Mouse (Mus musculus): ENCODE results near the gene Fam111a. TPM values are rescaled to one million over a fixed set of nuclear protein-coding genes. Genes with fewer than 3 reads are reported as not detected.

The Fam111a gene
- polyA plus RNA-seq, 1 experiment from 2014 or later = 12.4 TPM

DNA sequence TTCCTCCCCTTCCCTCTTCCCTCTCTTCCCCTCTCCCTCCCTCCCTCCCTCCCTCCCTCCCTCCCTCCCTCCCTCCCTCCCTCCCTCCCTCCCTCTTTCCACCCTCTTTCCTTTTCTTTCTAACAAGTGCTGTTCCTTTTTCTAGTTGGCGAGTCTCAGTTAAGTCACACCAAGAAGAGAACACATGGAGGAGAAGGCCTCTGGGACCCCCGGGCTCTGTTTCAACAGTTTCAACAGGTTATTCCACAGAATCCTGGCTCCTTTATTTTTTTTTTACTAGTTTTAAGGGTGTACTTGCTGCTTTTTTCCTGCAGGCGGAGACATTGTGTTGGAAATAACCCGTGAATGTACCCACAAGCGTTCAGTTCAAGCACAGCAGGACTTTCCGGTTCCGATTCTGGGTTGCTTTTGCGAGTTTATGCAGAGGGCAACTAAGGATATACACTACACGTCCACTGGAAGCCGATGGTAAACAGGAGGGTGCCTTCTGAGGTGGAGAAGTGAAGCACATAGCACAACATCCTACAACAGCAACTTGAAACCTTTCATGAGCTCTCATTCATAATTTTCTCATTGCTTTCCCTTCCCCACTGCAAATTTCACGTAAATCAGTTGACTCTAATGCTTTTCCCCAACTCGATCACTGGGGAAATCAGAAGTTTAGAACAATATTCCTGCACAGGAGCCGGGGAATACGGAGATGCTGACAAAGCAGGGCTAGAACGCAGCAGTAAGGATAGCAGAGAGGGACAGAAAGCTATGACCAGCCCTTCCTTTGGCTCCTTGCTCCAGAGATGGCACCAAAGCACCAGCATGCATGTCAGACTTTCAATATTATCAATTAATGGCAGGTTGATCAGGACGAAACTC lies 27.6 kb upstream of the Fam111a start:
- no peak overlapping the region for H3K27ac ChIP-seq
- no peaks in the 10 kb centered on the region for H3K36me3 ChIP-seq (ENCODE audit: poor library complexity, severe bottlenecking)
- WGBS = 2% methylated on average over 16 of the region's 16 CpGs
- no peaks in the 10 kb centered on the region; the same call in 1 of the 2 replicates for H3K4me1 ChIP-seq
- H3K4me3 ChIP-seq = peak overlapping the region; percentile 43
- peak; percentile 85 for ATAC-seq
- no peaks in the 10 kb centered on the region for H3K27me3 ChIP-seq
- H3K9ac ChIP-seq = peak overlapping the region; percentile 66
- H3K4me2 ChIP-seq = peak overlapping the region; percentile 67
- no peaks in the 10 kb centered on the region for H3K9me3 ChIP-seq (replicated peaks)

DNA sequence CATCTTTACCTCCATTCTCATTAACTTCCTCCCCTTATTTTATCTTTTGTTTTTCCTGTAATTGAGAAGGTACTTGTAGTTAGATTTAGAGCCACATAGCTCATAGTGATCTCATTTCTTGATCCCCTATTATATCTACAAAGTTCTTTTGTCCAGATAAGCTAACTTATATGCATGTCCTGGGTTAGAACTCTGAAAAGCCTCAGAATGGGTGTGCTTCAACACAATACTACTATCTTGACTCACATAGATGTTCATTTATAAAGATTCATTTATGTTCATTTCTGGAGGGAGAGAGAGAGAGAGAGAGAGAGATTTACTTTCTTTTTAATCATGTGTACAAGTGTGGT lies 27.0 kb upstream of the Fam111a start:
- Histone ChIP-seq H3K27me3 (no peaks in the 10 kb centered on the region), H3K4me1 (no peaks in the 10 kb centered on the region; the same call in 1 of the 2 replicates), H3K9me3 (replicated peaks) (no peaks in the 10 kb centered on the region), H3K27ac (no peak overlapping the region), H3K9ac (0 out of 2 replicates have a peak overlapping the region, but pooled peaks have one; percentile 66), H3K4me3 (peak overlapping the region; percentile 43), H3K36me3 (ENCODE audit: poor library complexity, severe bottlenecking) (no peaks in the 10 kb centered on the region), H3K4me2 (peak overlapping the region; percentile 67)
- peak; percentile 17; the same call in 1 of the 2 replicates for ATAC-seq

DNA sequence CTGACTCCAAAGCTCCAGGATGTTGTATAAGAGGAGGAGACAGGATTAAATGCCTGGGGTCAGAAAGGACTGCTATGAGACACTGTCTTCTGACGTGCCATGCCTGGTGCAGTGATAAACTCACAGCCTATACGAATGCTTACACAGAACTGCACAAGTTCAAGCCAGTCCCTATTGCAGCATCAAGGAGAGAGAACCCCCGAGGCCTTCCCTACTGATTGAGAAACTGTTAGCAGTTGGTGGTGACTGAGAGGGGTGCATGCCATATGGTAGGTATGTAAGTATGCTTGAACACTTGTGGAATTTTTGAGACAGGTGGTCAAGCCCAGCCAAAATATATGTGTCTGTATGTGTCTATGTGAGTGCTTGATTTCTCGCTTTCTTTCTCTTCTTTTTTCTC lies 22.2 kb upstream of the Fam111a start:
- Histone ChIP-seq H3K9ac (no peak overlapping the region), H3K36me3 (ENCODE audit: poor library complexity, severe bottlenecking) (no peaks in the 10 kb centered on the region), H3K9me3 (replicated peaks) (no peaks in the 10 kb centered on the region), H3K4me3 (no peak overlapping the region), H3K4me1 (no peaks in the 10 kb centered on the region), H3K27ac (no peak overlapping the region), H3K4me2 (no peak overlapping the region), H3K27me3 (no peaks in the 10 kb centered on the region)
- ATAC-seq = no peak
- 59% methylated on average over 4 of the region's 4 CpGs for WGBS

DNA sequence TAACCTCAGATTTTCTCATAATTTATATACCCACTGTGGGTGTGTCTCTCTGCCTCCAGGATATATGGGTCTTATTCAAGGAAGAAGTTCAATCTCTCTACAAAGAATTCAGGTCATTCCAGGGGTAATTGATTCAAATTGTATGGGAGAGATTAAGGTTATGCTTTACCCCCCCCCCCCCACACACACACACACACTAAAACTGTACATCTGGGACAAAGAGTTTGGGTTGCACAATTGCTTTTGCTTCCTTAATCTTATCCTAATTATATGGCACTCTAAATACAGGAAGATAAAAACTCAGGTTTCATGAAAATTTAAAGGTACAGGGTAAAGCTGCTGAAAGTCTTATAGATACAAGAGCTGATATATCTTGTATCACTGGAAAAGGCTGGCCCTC lies 8.4 kb upstream of the Fam111a start:
- Histone ChIP-seq H3K4me3 (no peak overlapping the region), H3K4me2 (no peak overlapping the region), H3K9ac (no peak overlapping the region), H3K9me3 (replicated peaks) (no peaks in the 10 kb centered on the region), H3K27ac (no peak overlapping the region), H3K27me3 (no peaks in the 10 kb centered on the region), H3K4me1 (no peaks in the 10 kb centered on the region), H3K36me3 (ENCODE audit: poor library complexity, severe bottlenecking) (no peaks in the 10 kb centered on the region)
- ATAC-seq = no peak

DNA sequence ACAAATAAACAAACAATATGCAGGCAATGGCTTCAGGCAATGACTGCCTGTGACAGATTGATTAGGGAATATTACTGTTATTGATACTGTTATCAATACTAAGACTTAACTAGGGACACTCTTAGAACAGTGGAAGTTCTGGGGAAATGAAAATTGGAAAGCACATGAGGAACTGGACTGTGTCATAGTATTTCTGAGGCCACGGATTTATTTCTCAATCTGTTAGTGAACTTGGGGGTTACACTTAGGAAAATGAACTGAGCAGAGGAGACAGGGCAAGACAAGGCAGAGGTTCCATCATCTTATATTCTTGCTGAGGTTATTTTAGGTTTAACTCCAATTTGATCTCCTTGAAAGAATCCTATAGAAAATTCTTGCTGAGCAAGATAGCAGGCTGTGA lies 5.6 kb upstream of the Fam111a start:
- H3K9ac ChIP-seq = no peak overlapping the region
- no peaks in the 10 kb centered on the region for H3K9me3 ChIP-seq (replicated peaks)
- H3K27ac ChIP-seq = no peak overlapping the region
- H3K4me2 ChIP-seq = no peak overlapping the region
- WGBS = 80% methylated on average over 1 of the region's 1 CpGs
- H3K4me3 ChIP-seq = no peak overlapping the region
- no peaks in the 10 kb centered on the region for H3K36me3 ChIP-seq (ENCODE audit: poor library complexity, severe bottlenecking)
- no peaks in the 10 kb centered on the region for H3K27me3 ChIP-seq
- no peaks in the 10 kb centered on the region for H3K4me1 ChIP-seq
- no peak for ATAC-seq

DNA sequence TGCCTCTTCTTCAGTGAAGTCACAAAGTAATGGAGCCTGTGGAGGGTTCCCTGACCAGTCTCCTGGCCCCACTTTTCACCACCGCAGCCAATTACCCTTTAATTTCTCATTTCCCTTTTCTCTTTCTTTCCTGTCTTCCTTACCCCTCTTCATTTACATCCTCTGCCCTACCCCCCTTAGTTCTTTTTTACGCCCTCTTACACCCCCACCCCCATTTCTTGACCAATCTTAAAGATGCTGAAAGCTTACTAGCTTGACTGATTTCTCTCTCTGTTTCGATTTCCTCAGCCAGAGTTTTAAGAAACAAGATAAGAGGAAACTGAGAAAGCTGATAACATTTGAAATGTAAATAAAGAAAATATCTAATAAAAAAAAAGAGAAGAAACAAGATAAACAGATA lies 4.8 kb upstream of the Fam111a start:
- ATAC-seq = no peak
- H3K4me2 ChIP-seq = no peak overlapping the region
- no peaks in the 10 kb centered on the region for H3K9me3 ChIP-seq (replicated peaks)
- H3K4me1 ChIP-seq = no peaks in the 10 kb centered on the region
- H3K36me3 ChIP-seq (ENCODE audit: poor library complexity, severe bottlenecking) = no peaks in the 10 kb centered on the region
- H3K27me3 ChIP-seq = no peaks in the 10 kb centered on the region
- no peak overlapping the region for H3K4me3 ChIP-seq
- WGBS = 64% methylated on average over 3 of the region's 3 CpGs
- no peak overlapping the region for H3K9ac ChIP-seq
- H3K27ac ChIP-seq = no peak overlapping the region

DNA sequence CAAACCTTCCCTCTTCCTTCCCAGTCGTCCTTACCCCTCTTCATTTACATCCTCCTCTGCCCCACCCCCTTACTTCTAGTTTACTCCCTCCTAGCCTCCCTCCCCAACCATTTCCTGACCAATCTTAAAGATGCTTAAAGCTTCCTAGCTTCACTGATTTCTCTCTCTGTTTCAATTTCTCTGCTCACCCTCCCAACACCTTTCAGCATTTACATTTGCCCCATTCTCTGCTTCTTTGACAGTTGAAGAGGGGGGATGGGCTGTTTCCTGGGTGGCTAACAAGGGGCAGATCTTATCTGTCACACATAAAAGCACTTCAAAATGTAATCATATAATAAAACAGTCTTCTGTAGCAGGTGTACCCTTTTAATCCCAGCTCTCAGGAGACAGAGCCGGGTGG lies 3.9 kb upstream of the Fam111a start:
- H3K9me3 ChIP-seq (replicated peaks) = no peaks in the 10 kb centered on the region
- H3K9ac ChIP-seq = no peak overlapping the region
- no peaks in the 10 kb centered on the region for H3K36me3 ChIP-seq (ENCODE audit: poor library complexity, severe bottlenecking)
- no peaks in the 10 kb centered on the region for H3K4me1 ChIP-seq
- no peaks in the 10 kb centered on the region for H3K27me3 ChIP-seq
- H3K4me2 ChIP-seq = no peak overlapping the region
- no peak overlapping the region for H3K4me3 ChIP-seq
- no peak for ATAC-seq
- no peak overlapping the region for H3K27ac ChIP-seq
- 33% methylated on average over 2 of the region's 2 CpGs for WGBS

DNA sequence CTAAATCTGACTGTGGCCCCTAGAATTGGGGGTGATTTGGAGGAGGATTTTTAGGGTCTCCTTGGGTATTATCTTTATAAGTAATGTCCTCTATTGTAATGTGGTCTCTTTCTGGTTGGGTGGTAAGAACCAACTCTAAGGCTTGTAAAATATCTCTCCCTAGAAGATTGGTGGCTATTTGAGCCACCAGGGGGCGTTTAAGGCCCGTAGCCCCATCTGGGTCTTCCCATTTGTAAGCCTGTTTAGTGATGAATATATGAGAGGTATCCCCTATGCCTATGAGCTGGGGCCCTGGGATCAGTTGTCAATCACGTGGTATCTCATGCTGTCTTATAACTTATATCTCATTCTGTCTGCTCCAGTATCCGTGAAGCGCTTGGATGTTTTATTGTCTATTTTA lies 3.6 kb downstream of the Fam111a start:
- 73% methylated on average over 5 of the region's 5 CpGs for WGBS
- no peak overlapping the region for H3K4me2 ChIP-seq
- no peaks in the 10 kb centered on the region for H3K36me3 ChIP-seq (ENCODE audit: poor library complexity, severe bottlenecking)
- H3K9me3 ChIP-seq (replicated peaks) = no peaks in the 10 kb centered on the region
- H3K4me3 ChIP-seq = no peak overlapping the region
- no peak overlapping the region for H3K9ac ChIP-seq
- no peak for ATAC-seq
- H3K4me1 ChIP-seq = no peaks in the 10 kb centered on the region
- H3K27me3 ChIP-seq = no peaks in the 10 kb centered on the region
- no peak overlapping the region for H3K27ac ChIP-seq

DNA sequence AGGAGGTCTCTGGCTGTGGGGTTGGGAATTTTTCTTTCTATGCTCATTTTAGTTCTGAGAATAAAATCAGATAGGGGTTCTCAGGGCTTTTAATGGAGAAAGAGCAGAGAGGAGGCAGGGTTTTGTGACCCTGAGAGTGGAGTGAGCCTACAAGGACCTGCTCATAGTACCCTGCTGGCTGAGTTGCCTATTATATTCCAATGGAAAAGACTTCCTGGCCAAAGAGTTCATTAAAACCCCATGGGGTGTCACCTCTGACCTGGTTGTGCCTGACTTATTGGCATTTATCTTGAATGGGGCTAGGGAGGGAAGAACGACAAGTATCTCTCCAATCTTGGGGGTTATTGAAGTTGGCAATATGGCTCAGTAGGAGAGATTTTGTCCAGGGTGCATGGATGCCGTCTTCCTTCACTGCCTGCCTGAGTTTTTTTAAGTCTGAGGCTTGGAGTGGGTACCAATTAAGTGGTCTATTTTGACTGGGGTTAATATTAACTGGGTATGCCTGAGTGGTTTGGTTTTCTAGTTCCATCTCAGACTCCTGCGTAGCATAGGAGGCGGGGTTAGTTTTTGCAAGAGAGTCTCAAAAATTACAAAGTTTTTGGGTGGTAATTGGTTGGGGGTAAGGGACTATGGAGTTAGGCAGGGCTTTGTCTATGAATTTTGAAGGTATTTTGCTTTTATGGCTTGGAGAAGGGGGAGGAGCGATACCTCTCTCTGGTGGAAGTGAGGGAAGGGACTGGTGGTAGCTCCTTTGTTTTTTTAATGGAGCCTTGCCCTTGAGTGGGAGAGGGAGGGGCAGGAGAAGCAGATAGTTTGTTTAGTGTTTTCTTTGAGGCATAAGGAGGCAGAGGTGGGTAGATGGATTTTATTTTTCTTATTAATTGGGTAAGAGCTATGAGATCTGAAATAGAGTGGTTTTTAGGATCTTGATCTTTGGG lies 4.7 kb downstream of the Fam111a start:
- Histone ChIP-seq H3K27ac (no peak overlapping the region), H3K9ac (no peak overlapping the region), H3K4me2 (no peak overlapping the region), H3K27me3 (no peaks in the 10 kb centered on the region), H3K4me1 (no peaks in the 10 kb centered on the region), H3K36me3 (ENCODE audit: poor library complexity, severe bottlenecking) (no peaks in the 10 kb centered on the region), H3K9me3 (replicated peaks) (no peaks in the 10 kb centered on the region), H3K4me3 (no peak overlapping the region)
- no peak for ATAC-seq
- 67% methylated on average over 5 of the region's 5 CpGs for WGBS

DNA sequence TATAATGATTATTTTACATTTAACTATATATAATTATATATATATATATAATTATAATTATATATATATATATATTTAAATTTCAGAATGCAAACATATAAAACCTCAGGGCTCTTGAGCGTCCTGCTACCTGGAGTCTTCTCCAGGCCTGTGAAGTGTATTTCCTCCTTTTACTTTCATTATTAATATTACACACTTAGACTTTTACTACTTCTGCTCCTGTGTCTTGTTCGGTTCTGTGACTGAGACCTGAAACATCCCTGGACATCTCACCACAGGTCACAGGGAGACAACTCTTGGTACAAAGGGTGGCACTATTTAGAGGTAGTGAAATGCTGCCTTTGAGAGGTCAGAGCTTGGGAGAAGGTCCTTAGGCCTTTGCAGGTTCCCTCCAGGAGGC lies 10.8 kb downstream of the Fam111a start:
- H3K27ac ChIP-seq = no peak overlapping the region
- H3K36me3 ChIP-seq (ENCODE audit: poor library complexity, severe bottlenecking) = no peaks in the 10 kb centered on the region
- no peak overlapping the region for H3K4me3 ChIP-seq
- H3K27me3 ChIP-seq = no peaks in the 10 kb centered on the region
- H3K9me3 ChIP-seq (replicated peaks) = no peaks in the 10 kb centered on the region
- no peaks in the 10 kb centered on the region for H3K4me1 ChIP-seq
- 88% methylated on average over 2 of the region's 2 CpGs for WGBS
- H3K9ac ChIP-seq = no peak overlapping the region
- no peak overlapping the region for H3K4me2 ChIP-seq
- no peak for ATAC-seq

DNA sequence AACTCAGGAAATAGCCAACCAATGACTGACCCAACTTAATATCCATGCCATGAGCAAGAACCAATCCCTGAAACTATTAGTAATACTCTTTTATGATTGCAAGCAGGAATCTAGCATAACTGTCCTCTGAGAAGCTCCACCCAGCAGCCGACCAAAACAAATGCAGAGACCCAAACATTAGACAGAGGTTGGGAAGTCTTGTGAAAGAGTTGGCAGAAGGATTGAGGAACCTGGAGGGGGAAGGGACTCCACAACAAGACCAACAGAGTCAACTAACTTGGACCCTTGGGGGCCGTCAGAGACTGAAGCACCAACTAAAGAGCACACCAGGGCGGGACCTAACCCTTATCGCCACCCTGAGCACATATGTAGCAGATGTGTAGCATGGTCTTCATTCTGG lies 12.7 kb downstream of the Fam111a start:
- Histone ChIP-seq H3K27me3 (no peaks in the 10 kb centered on the region), H3K9ac (no peak overlapping the region), H3K9me3 (replicated peaks) (no peaks in the 10 kb centered on the region), H3K27ac (no peak overlapping the region), H3K4me2 (no peak overlapping the region), H3K4me3 (no peak overlapping the region), H3K36me3 (ENCODE audit: poor library complexity, severe bottlenecking) (no peaks in the 10 kb centered on the region), H3K4me1 (no peaks in the 10 kb centered on the region)
- no peak for ATAC-seq
- WGBS = 87% methylated on average over 4 of the region's 4 CpGs

DNA sequence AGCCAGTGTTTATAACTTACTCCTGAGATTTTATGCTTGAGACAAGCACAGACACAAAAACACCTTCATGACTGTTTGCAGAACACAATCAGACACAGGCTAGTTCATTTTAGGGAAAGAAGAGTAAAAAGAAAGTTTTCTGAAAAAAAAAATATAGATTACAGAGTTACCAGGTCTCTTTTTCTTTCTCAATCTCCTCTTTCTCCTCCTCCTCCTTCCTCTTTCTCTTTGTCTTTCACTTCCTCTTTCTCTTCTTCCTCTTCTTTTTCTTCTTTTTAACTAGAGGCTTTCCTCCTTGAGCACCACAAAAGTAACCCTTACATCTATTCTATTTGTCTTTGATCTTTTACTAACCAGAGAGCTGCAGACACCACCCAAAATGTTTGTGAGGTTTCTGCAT lies 18.7 kb downstream of the Fam111a start:
- Histone ChIP-seq H3K27ac (no peak overlapping the region), H3K27me3 (no peaks in the 10 kb centered on the region), H3K9me3 (replicated peaks) (no peaks in the 10 kb centered on the region), H3K9ac (no peak overlapping the region), H3K4me1 (no peaks in the 10 kb centered on the region), H3K4me2 (no peak overlapping the region), H3K36me3 (ENCODE audit: poor library complexity, severe bottlenecking) (no peaks in the 10 kb centered on the region), H3K4me3 (no peak overlapping the region)
- no peak for ATAC-seq

Data from forebrain, embryonic 13.5 days (tissue).